Mouse (Mus musculus) midbrain, embryonic 11.5 days (tissue): ENCODE results near the gene Rbpjl. TPM values are rescaled to one million over a fixed set of nuclear protein-coding genes. Genes with fewer than 3 reads are reported as not detected.

Source experiments
- ATAC-seq: fragments of 200-750 bp; cut with Nextera tagmentation; 2 replicates; pipeline ENCODE4 v1.8.0; 2017; ENCODE audit warnings: moderate TSS enrichment, moderate library complexity; ENCODE audit not compliant: low FRiP score
- DNase-seq: peaks from one replicate; pipeline ENCODE4 v3.0.0; 2015; ENCODE audit warnings: low spot score; ENCODE audit errors: missing footprints
- H3K27ac ChIP-seq: fragments of 300-500 bp; sonication (generic); 2 replicates; pipeline ENCODE4 v1.5.1; 2014; ENCODE audit warnings: low read depth, low read length
- H3K27me3 ChIP-seq: fragments of 300-500 bp; sonication (generic); 2 replicates; pipeline ENCODE4 v1.6.1; 2014; ENCODE audit warnings: mild to moderate bottlenecking, low read length, moderate library complexity, mixed read lengths; ENCODE audit not compliant: control insufficient read depth, insufficient read depth
- H3K36me3 ChIP-seq: fragments of 300-500 bp; sonication (generic); 2 replicates; pipeline ENCODE4 v1.6.1; 2014; ENCODE audit warnings: mild to moderate bottlenecking, low read length, moderate library complexity, mixed read lengths; ENCODE audit not compliant: control insufficient read depth, insufficient read depth
- H3K4me1 ChIP-seq: fragments of 300-500 bp; sonication (generic); 2 replicates; pipeline ENCODE4 v1.6.1; 2014; ENCODE audit warnings: low read length; ENCODE audit not compliant: control insufficient read depth, insufficient read depth
- H3K4me2 ChIP-seq: fragments of 300-500 bp; sonication (generic); 2 replicates; pipeline ENCODE4 v1.6.1; 2014; ENCODE audit warnings: mild to moderate bottlenecking, moderate library complexity
- H3K4me3 ChIP-seq: fragments of 300-500 bp; sonication (generic); 2 replicates; pipeline ENCODE4 v1.5.1; 2014; ENCODE audit warnings: low read depth, low read length
- H3K9ac ChIP-seq: fragments of 300-500 bp; sonication (generic); 2 replicates; pipeline ENCODE4 v1.6.1; 2014; ENCODE audit warnings: low read length
- H3K9me3 ChIP-seq: fragments of 300-500 bp; sonication (generic); 2 replicates; pipeline ENCODE4 v1.6.1; 2016; ENCODE audit warnings: low read length; ENCODE audit not compliant: control insufficient read depth
- WGBS: fragments of 180-500 bp; shearing (Covaris S2); extraction: QIAGEN DNeasy Blood & Tissue Kit; methylation state at CpG from one replicate; pipeline ENCODE4 v1.1.7; 2014; 5-methylcytosine and 5-hydroxymethylcytosine counted together
- polyA plus RNA-seq: library from polyadenylated mRNA; unstranded; fragments of >200 nt; fragmentation: Nextera tagmentation; extraction: Ambion mirVana; gene quantifications from 2 replicates; pipeline ENCODE4 v1.2.1, GENCODE M21; 2014

The Rbpjl gene
- polyA plus RNA-seq, 1 experiment from 2014 or later: not detected

- ATAC-seq (no peak), DNase-seq (no peak)
- WGBS: 82% methylated on average over 3 of the region's 3 CpGs
- no peaks in the 10 kb centered on the region for H3K9me3 ChIP-seq
- H3K4me2 ChIP-seq: no peak overlapping the region
- H3K36me3 ChIP-seq: no peaks in the 10 kb centered on the region
- H3K9ac ChIP-seq: no peak overlapping the region
- H3K27ac ChIP-seq: no peak overlapping the region
- H3K4me3 ChIP-seq: no peak overlapping the region
- H3K27me3 ChIP-seq: no peaks in the 10 kb centered on the region
- no peaks in the 10 kb centered on the region for H3K4me1 ChIP-seq
Observed at GRCm38 (mm10) chr2:164371371-164371770, 31.6 kb upstream of the Rbpjl start.

DNA sequence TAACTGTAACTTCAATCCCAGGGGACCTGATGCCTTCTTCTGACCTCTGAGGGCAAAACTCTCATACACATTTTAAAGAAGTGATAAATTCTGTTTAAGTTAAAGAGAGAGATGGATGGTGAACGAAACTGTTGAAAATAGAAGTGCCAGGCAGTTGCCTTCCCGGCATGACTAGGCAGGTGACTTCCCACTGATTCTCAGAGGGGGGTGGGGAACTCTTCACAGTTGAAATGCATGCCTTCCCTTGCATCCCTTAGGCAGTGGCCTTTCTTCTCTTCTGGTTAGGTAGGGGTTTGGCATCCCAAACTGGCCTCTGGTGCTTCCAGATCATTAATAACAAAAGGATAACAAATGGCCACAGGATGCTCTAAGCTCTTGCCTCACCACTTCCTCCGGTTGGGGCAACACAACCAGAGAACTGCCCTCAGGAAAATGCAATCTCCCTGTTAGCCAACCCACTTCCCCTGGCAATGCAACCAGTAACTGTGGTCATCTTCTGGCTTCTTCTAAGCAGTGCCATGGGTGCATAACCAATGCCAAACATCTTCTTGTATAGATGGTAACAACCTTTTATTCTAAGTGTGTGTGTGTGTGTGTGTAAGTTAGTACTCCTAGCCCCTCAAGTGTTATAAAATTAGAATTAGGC, 30.4 kb upstream of the Rbpjl start:
- H3K9me3 ChIP-seq: no peaks in the 10 kb centered on the region
- no peak overlapping the region for H3K4me2 ChIP-seq
- no peak overlapping the region for H3K9ac ChIP-seq
- WGBS: 39% methylated on average over 3 of the region's 3 CpGs
- H3K27ac ChIP-seq: no peak overlapping the region
- no peaks in the 10 kb centered on the region for H3K36me3 ChIP-seq
- no peaks in the 10 kb centered on the region for H3K4me1 ChIP-seq
- no peak overlapping the region for H3K4me3 ChIP-seq
- ATAC-seq (no peak), DNase-seq (no peak)
- H3K27me3 ChIP-seq: no peaks in the 10 kb centered on the region

GRCm38 (mm10) chr2:164373187-164373586, 29.8 kb upstream of the Rbpjl start:
- Histone ChIP-seq H3K36me3 (no peaks in the 10 kb centered on the region), H3K4me3 (no peak overlapping the region), H3K4me1 (no peaks in the 10 kb centered on the region), H3K9me3 (no peaks in the 10 kb centered on the region), H3K4me2 (no peak overlapping the region), H3K9ac (no peak overlapping the region), H3K27ac (no peak overlapping the region), H3K27me3 (no peaks in the 10 kb centered on the region)
- 71% methylated on average over 4 of the region's 4 CpGs for WGBS
- DNase-seq (no peak), ATAC-seq (no peak)

- no peak overlapping the region for H3K9ac ChIP-seq
- 87% methylated on average over 15 of the region's 15 CpGs for WGBS
- H3K36me3 ChIP-seq: no peaks in the 10 kb centered on the region
- no peak overlapping the region for H3K4me3 ChIP-seq
- no peak for ATAC-seq
- H3K27me3 ChIP-seq: no peaks in the 10 kb centered on the region
- H3K4me2 ChIP-seq: no peak overlapping the region
- no peaks in the 10 kb centered on the region for H3K9me3 ChIP-seq
- H3K27ac ChIP-seq: no peak overlapping the region
- no peaks in the 10 kb centered on the region for H3K4me1 ChIP-seq
- peak; percentile 37 for DNase-seq
Observed at GRCm38 (mm10) chr2:164377478-164378426, 25.2 kb upstream of the Rbpjl start.

- H3K4me1 ChIP-seq: peaks cover 6% of the 10 kb centered on the region
- no peak for ATAC-seq
- WGBS: 75% methylated on average over 8 of the region's 8 CpGs
- no peak for DNase-seq
- H3K9ac ChIP-seq: no peak overlapping the region
- peaks cover 4% of the 10 kb centered on the region; the same call in 1 of the 2 replicates for H3K27me3 ChIP-seq
- no peak overlapping the region for H3K4me2 ChIP-seq
- no peak overlapping the region for H3K27ac ChIP-seq
- no peaks in the 10 kb centered on the region for H3K9me3 ChIP-seq
- H3K4me3 ChIP-seq: no peak overlapping the region
- H3K36me3 ChIP-seq: no peaks in the 10 kb centered on the region
Observed at GRCm38 (mm10) chr2:164381726-164382125, 21.2 kb upstream of the Rbpjl start.

DNA sequence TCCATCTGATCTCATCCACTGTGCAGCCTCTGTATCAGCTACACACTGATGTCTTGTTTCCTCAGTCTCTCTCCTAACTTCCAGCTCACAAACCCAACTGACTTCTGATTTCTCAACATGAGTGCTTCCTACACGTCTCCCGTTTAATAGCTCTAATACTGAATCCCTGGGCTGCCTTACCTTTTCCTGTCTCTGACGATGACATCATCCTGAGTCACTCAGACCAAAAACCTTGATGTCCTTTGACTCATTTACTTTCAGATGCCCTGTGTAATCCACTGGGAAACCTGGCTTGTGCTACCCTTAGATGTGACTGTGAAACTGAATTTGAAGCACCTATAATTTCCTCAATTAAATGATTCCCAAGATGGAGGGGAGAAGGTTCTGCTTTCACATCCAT, 20.0 kb upstream of the Rbpjl start:
- DNase-seq (no peak), ATAC-seq (no peak)
- H3K9me3 ChIP-seq: no peaks in the 10 kb centered on the region
- H3K27me3 ChIP-seq: peaks cover 13% of the 10 kb centered on the region; the same call in 1 of the 2 replicates
- peaks cover 6% of the 10 kb centered on the region for H3K4me1 ChIP-seq
- no peaks in the 10 kb centered on the region for H3K36me3 ChIP-seq
- no peak overlapping the region for H3K4me2 ChIP-seq
- WGBS: 85% methylated on average over 3 of the region's 3 CpGs
- no peak overlapping the region for H3K4me3 ChIP-seq
- no peak overlapping the region for H3K27ac ChIP-seq
- H3K9ac ChIP-seq: no peak overlapping the region

GRCm38 (mm10) chr2:164383656-164384399, 19.1 kb upstream of the Rbpjl start:
- peaks cover 21% of the 10 kb centered on the region for H3K27me3 ChIP-seq
- H3K9me3 ChIP-seq: no peaks in the 10 kb centered on the region
- H3K4me2 ChIP-seq: no peak overlapping the region
- no peak overlapping the region for H3K4me3 ChIP-seq
- no peak overlapping the region for H3K9ac ChIP-seq
- H3K36me3 ChIP-seq: no peaks in the 10 kb centered on the region
- H3K27ac ChIP-seq: no peak overlapping the region
- WGBS: 85% methylated on average over 11 of the region's 11 CpGs
- peaks cover 9% of the 10 kb centered on the region for H3K4me1 ChIP-seq
- ATAC-seq (no peak), DNase-seq (no peak)

DNA sequence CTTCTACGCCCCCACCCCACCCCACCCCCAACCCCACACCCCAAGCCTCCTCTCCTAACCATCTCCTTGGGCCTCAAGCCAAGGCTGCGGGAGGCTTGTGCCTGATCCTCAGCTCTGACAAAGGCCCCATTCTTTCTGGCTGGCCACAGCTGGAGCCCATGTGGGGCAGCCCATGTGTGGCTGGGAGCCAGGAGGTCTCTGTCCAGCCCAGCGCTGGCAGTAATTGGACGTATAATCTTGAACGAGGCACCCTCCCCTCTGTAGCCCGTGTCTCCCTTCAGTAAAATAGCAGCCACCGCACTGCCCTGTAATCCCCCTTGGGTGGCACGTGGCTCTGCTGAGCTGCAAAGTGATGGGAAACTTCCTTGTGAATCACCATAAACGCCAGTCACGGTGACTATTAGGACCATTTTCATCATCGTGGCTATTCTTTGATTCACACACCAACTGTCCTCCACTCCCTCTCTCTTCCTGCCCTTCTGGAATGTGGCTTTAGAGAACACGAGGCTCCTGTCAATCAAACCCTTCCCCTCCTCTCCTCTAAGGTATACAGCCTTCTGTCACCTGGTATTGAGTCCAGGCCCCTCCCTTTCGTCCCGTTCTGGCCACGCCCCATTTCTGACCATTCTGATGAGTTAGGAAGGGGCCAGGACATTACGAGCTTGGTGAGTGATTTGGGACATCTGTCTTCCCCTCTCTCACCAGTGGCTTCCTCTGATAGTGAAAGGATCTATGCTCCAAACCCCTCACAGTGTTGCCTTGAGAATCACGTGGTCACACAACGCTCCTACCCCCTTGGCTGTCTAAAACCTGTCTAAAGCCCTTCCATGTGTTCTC, 16.8 kb upstream of the Rbpjl start:
- Histone ChIP-seq H3K27ac (no peak overlapping the region), H3K36me3 (no peaks in the 10 kb centered on the region), H3K4me2 (peak overlapping the region; percentile 23; the same call in 1 of the 2 replicates), H3K4me3 (no peak overlapping the region), H3K27me3 (peaks cover 31% of the 10 kb centered on the region), H3K4me1 (peaks cover 11% of the 10 kb centered on the region), H3K9ac (no peak overlapping the region), H3K9me3 (no peaks in the 10 kb centered on the region)
- ATAC-seq: peak; percentile 72
- WGBS: 10% methylated on average over 18 of the region's 18 CpGs
- peak; percentile 91 for DNase-seq
